Mouse (Mus musculus) spleen, adult 2 months (tissue): ENCODE measurements at regions not wholly inside any gene's neighbourhood (a gene's known extent, or its start where the extent isn't known, plus 50 kb on each side); places are given as distances from the start of the nearest gene placed in this dataset.
A peak's percentile ranks its signal among the peaks of the same experiment; 100 is the strongest.

Experiments
- DNase-seq, 2 experiments: peaks; one replicate each; pipeline versions ENCODE4 v3.0.0 to v3.0.0-alpha.2; 2012 to 2021; ENCODE audit warnings: low spot score in 2 of 2, low read depth in 1 of 2
- H3K27ac ChIP-seq: fragments of 200-500 bp; 2 replicates; pipeline ENCODE4 v1.5.1; 2012; ENCODE audit warnings: low read length, inconsistent platforms; ENCODE audit not compliant: insufficient read depth
- H3K27me3 ChIP-seq: fragments of 200-500 bp; 2 replicates; pipeline ENCODE4 v1.6.1; 2012; ENCODE audit warnings: mild to moderate bottlenecking, moderate library complexity, low read length, inconsistent platforms; ENCODE audit not compliant: control insufficient read depth, insufficient read depth
- H3K36me3 ChIP-seq: fragments of 200-500 bp; 2 replicates; pipeline ENCODE4 v1.6.1; 2012; ENCODE audit warnings: mild to moderate bottlenecking, low read length, inconsistent platforms; ENCODE audit not compliant: control insufficient read depth, insufficient read depth
- H3K4me1 ChIP-seq: fragments of 200-500 bp; 2 replicates; pipeline ENCODE4 v1.6.1; 2011; ENCODE audit warnings: inconsistent platforms; ENCODE audit not compliant: control insufficient read depth, insufficient read depth, insufficient read length
- H3K4me3 ChIP-seq: fragments of 200-500 bp; 2 replicates; pipeline ENCODE4 v1.5.1; 2011; ENCODE audit warnings: mild to moderate bottlenecking, inconsistent platforms; ENCODE audit not compliant: insufficient read depth, insufficient read length; ENCODE audit errors: extremely low read depth
- CTCF ChIP-seq: fragments of 200-500 bp; IDR thresholded peaks from 2 replicates; pipeline ENCODE4 v1.5.1; 2011; ENCODE audit warnings: mild to moderate bottlenecking, inconsistent platforms; ENCODE audit not compliant: insufficient read depth, insufficient read length, insufficient replicate concordance; ENCODE audit errors: extremely low read depth
- POLR2A ChIP-seq: fragments of 200-500 bp; IDR thresholded peaks from 2 replicates; pipeline ENCODE4 v1.6.1; 2011; ENCODE audit warnings: low read depth, low read length, inconsistent platforms
- WGBS: fragments of 180-500 bp; shearing (Covaris S2); methylation state at CpG from one replicate; pipeline ENCODE4 v1.1.7; 2018; 5-methylcytosine and 5-hydroxymethylcytosine counted together

DNA sequence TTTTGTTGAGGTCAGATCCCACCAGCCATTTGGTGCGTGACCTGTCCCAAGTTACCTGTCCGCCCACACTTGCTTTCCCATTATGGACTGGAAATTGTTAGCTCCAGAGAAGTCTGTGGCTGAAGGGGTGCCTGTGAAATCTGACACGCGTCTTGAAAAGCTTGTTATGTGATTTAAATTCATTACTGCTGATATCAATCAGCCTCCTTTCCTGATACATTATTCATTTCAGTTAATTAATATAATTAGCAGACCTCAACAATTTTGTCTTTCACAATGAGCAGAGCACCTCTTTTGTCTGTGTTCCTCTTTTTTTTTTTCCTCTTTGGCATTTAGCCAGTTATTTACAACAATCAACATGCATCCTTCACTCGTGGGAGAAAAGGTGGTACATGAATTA is 58.6 kb upstream of the Grip1 start:
- Histone ChIP-seq H3K27ac (no peak overlapping the region), H3K27me3 (no peaks in the 10 kb centered on the region), H3K4me1 (no peaks in the 10 kb centered on the region), H3K36me3 (no peaks in the 10 kb centered on the region), H3K4me3 (no peak overlapping the region)
- TF ChIP-seq POLR2A (no peak), CTCF (no peak)
- DNase-seq, result no peak
- 78% methylated on average over 5 of the region's 5 CpGs for WGBS

DNA sequence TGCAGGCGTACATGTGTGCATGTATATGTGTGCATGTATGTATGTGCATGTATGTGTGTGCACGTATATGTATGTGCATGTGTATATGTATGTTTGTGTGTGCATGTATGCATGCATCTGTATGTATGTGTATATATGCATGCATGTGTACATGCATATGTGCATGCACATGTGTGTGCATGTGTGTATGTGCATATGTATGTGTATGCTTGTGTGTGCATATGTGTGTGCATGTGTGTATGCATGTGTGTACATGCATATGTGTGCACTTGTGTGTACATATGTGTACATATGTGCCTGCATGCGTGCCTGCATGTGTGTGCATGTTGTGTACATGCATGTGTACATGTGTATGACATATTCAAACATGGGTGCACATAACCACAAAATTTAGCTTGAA is 65.7 kb upstream of the Grip1 start:
- TF ChIP-seq CTCF (no peak), POLR2A (no peak)
- Histone ChIP-seq H3K4me1 (no peaks in the 10 kb centered on the region), H3K27ac (no peak overlapping the region), H3K36me3 (no peaks in the 10 kb centered on the region), H3K27me3 (no peaks in the 10 kb centered on the region), H3K4me3 (no peak overlapping the region)
- DNase-seq, result no peak
- WGBS, result 89% methylated on average over 3 of the region's 3 CpGs

- no peak overlapping the region for H3K4me3 ChIP-seq
- H3K36me3 ChIP-seq, result no peaks in the 10 kb centered on the region
- H3K4me1 ChIP-seq, result no peaks in the 10 kb centered on the region
- 31% methylated on average over 11 of the region's 11 CpGs for WGBS
- DNase-seq, result peak; percentile 4 to 17
- TF ChIP-seq CTCF, result no peak
- TF ChIP-seq POLR2A, result no peak
- no peak overlapping the region for H3K27ac ChIP-seq
- no peaks in the 10 kb centered on the region for H3K27me3 ChIP-seq
These were observed 71.4 kb upstream of the Grip1 start for GRCm38 (mm10) chr10:119382257-119382656.

DNA sequence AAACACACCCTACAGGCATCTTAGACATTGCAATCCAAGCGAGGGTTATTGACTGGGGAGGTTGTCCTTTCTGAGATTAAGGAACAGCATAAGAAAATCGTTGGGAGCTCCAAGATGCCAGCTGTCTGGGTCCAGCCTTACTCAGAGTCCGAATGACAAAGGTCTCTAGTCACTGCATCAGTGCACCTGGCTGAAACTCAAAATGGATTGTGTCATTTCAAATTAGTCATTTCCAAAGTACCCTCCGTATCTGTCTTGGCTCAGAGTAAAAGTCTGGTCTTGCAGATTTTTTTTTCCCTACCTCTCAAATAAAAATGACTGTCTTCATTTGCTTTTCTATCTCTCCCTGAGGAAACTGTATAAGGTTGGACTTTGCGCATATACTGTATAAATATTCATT is 85.1 kb upstream of the Grip1 start:
- H3K27ac ChIP-seq, result no peak overlapping the region
- no peaks in the 10 kb centered on the region for H3K36me3 ChIP-seq
- WGBS, result 67% methylated on average over 5 of the region's 5 CpGs
- no peak overlapping the region for H3K4me3 ChIP-seq
- no peak for DNase-seq
- TF ChIP-seq CTCF, result no peak
- TF ChIP-seq POLR2A, result no peak
- no peaks in the 10 kb centered on the region for H3K4me1 ChIP-seq
- H3K27me3 ChIP-seq, result no peaks in the 10 kb centered on the region

DNA sequence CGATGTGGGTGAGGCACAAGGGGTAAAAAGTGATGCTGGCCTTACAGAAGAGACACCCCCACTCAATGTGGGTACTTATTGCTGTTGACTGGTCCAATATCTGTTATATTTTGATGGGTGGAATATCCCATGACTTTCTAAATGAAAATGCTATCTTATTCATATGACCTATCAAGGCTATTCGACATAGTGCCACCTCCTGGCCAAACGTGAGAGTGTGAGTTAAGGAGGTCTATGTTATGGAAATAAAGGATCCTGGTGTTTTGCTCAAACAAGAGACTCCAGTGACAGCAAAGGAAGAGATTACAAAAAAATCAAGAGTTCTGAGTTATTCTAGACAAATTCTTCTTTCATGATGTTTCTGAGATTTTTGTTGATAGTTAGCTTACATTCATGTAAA is 90.0 kb upstream of the Grip1 start:
- H3K27ac ChIP-seq, result no peak overlapping the region
- peak in 1 of 2 experiments; percentile 11 for DNase-seq
- no peaks in the 10 kb centered on the region for H3K36me3 ChIP-seq
- H3K27me3 ChIP-seq, result no peaks in the 10 kb centered on the region
- no peaks in the 10 kb centered on the region for H3K4me1 ChIP-seq
- 42% methylated on average over 3 of the region's 3 CpGs for WGBS
- TF ChIP-seq POLR2A (no peak), CTCF (no peak)
- no peak overlapping the region for H3K4me3 ChIP-seq

DNA sequence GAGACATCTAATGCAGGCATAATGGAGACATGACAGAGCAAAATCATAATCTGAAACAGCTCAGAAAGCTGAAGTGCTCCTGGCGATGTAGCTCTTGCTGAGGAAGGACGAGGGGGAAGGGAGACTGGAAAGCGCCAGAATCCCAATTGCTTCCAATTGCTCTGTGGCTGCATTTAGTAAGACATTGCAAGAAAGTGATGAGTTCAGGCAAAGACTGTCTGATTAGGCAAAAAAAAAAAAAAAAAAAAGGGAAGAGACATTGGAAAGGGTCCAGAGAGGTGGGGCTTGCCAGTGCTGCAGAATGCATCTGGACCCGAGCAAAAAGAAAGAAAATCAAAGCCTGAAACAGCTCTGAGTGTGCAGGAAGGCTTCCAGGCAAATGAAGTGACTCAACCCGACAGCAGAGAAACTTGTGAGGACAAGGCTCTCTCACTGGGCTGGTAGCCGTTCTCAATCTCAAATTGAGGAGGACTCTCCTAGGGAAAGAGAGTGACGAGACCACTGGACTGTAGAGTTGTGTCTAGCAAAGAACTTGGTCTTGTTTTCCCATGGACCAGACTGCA is 94.8 kb upstream of the Grip1 start:
- Histone ChIP-seq H3K4me1 (no peaks in the 10 kb centered on the region), H3K4me3 (no peak overlapping the region), H3K27ac (no peak overlapping the region), H3K36me3 (no peaks in the 10 kb centered on the region), H3K27me3 (no peaks in the 10 kb centered on the region)
- DNase-seq, result no peak
- 64% methylated on average over 7 of the region's 7 CpGs for WGBS
- TF ChIP-seq POLR2A, result no peak
- no peak for TF ChIP-seq CTCF

GRCm38 (mm10) chr10:119342317-119343114 is 102.7 kb upstream of the Cand1 start:
- H3K36me3 ChIP-seq, result no peaks in the 10 kb centered on the region
- no peak overlapping the region for H3K4me3 ChIP-seq
- WGBS, result 91% methylated on average over 13 of the region's 13 CpGs
- no peaks in the 10 kb centered on the region for H3K27me3 ChIP-seq
- H3K27ac ChIP-seq, result no peak overlapping the region
- H3K4me1 ChIP-seq, result no peaks in the 10 kb centered on the region
- no peak for TF ChIP-seq POLR2A
- no peak for TF ChIP-seq CTCF
- DNase-seq, result no peak

DNA sequence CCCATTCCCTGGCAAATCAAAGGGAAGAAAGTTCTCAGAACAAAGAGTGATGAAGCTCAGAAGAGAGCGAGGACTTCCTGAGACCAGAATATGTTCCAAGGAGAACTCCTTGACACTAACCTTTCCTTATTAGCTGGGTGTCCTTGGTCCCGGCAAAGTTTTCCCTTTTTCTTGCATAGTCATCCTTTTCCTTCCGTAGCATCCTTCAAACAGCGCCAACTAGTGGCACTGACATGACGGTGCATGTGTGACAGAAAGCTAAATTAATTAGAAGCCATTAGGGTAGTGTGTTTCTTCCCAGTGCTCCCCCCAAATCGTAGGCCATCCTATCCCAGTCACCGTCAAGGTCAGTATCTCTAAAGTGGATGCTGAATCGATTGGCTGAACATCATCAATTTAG is 100.5 kb upstream of the Cand1 start:
- TF ChIP-seq POLR2A (no peak), CTCF (no peak)
- WGBS, result 71% methylated on average over 8 of the region's 8 CpGs
- no peaks in the 10 kb centered on the region for H3K36me3 ChIP-seq
- no peak overlapping the region for H3K27ac ChIP-seq
- no peak for DNase-seq
- no peak overlapping the region for H3K4me3 ChIP-seq
- H3K27me3 ChIP-seq, result no peaks in the 10 kb centered on the region
- no peaks in the 10 kb centered on the region for H3K4me1 ChIP-seq
